Mouse (Mus musculus): ENCODE data around the gene P3h4. TPM values are rescaled to one million over a fixed set of nuclear protein-coding genes. Genes with fewer than 3 reads are reported as not detected.

The P3h4 gene
- 53.4 and 56.2 TPM in 2 replicates for polyA plus RNA-seq (2012; rRNA removed)

DNA sequence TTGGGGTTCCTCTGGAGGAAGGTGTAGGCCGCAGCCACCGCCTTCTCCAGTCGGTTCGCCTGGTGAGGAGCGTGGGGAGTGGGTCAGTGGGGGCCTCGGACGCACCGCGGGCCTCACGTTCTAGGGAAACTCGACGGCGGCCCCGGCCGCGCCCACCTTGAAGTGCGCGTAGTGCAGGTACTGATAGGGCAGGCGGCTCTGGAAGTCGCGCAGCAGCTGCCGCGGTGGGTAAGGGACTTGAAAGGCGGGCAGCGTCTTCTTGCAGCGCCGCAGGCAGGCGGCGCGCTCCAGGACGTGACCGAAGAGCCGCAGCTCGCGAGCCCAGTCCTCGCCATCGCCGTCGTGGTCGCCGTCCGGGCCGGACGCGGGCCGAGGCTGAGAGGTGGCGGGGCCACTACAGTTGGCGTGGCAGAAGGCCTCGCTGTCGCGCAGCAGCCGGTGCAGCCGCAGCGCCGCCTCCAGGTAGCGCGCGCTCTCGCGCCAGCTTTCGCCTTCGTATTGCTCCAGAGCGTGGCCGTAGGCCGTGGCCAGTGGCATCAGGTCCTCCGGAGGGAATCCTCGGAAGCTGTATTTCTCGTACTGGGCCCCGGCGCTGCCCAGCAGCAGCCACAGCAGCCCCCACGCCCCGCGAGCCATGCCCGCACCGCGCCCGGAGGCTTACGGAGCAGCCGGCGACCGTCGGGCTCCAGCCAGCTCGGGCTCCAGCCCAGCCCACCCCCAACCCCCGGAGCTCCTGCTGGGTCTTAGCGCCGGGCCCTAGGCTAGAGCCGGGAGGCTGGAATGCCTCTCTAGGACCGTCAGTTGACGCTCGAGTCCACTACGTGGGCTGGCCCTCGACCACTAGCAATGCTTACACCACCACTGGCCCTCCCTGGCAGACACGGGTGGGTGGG is at the start of gene P3h4:
P3h4 (minus strand) TSS at position 816 of the 893 bp plus-strand sequence.
- DNase-seq (ENCODE audit: low spot score), result peak; percentile 80

GRCm38 (mm10) chr11:100462699-100463098 is 48.1 kb upstream of the P3h4 start:
- DNase-seq (ENCODE audit: low spot score), result no peak

GRCm38 (mm10) chr11:100457711-100458110 is 43.1 kb upstream of the P3h4 start:
- no peak for DNase-seq (ENCODE audit: low spot score)

GRCm38 (mm10) chr11:100457247-100457646 is 42.6 kb upstream of the P3h4 start:
- DNase-seq (ENCODE audit: low spot score), result no peak

DNA sequence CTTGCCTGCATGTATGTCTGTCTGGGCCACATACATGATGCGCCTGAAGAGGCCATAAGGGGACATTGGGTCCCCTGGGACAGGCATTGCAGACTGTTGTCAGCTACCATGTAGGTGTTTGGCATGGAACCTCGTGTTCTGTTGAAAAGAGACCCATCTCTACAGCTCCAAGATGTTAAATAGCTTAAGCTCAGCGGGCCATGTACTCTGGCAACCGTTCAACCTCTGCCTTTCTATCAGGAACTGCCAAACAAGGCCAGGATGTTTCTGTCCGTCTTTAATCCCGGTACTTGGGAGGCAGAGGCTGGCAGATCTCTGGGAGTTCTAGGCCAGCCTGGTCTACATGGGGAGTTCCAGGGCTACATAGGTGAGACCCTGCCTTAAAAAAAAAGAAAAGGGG is 28.0 kb upstream of the P3h4 start:
- DNase-seq (ENCODE audit: low spot score), result no peak

GRCm38 (mm10) chr11:100441797-100442196 is 27.2 kb upstream of the P3h4 start, which contains the start of the genes Nt5c3b and Klhl10:
TSS of gene Nt5c3b (minus strand) at chr11:100441808.
TSS of gene Klhl10 (plus strand) at chr11:100441917.
- DNase-seq (ENCODE audit: low spot score), result no peak

- peak; percentile 72 for DNase-seq (ENCODE audit: low spot score)
These were observed 26.3 kb upstream of the P3h4 start for GRCm38 (mm10) chr11:100440691-100441522.

DNA sequence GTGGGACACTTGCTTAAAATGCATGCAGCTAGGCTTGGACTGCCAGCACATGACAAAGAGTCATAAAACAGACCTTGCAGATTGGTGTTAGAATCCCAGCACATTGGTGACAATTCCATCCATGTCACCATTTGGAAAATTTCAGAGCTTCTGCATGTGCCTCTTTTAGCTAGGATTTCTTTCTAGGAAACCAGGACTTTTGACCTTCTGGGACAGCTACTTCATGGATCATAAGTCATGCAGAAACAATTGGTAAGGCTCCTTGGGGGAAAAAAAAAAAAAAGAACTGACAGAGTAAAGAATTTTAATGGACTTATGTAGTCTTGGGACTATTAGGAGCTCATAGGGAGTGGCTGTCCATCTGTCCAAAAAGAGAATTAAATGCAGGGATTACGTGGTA is 23.3 kb upstream of the P3h4 start:
- DNase-seq (ENCODE audit: low spot score), result no peak

DNA sequence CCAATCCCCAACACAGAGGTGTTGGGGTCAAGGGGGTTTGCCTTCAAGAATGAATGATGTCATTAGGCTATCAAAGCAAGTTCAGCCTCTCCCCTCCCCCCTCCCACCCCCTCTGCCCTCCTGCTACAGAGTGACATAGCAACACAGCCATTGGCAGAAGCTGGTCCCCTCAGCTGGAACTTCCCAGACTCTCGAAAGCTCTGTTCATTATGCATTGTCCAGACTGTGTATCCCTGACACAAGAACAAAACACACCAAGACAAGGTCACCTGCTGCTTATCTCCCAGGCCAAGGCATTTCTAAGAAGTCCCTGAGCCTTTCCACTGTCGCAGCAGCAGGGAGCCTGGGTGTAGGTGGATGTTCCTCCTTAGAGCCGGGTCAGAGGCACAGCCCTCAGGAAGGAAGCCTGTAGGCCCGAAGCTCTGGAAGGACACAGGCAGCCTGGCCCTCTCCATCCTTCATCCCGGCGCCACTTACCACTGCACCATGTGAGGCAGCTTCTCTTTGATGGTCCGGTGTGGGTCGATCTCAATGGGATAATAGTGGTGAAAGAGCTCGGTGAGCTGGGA is 21.1 kb upstream of the P3h4 start:
- no peak for DNase-seq (ENCODE audit: low spot score)

DNA sequence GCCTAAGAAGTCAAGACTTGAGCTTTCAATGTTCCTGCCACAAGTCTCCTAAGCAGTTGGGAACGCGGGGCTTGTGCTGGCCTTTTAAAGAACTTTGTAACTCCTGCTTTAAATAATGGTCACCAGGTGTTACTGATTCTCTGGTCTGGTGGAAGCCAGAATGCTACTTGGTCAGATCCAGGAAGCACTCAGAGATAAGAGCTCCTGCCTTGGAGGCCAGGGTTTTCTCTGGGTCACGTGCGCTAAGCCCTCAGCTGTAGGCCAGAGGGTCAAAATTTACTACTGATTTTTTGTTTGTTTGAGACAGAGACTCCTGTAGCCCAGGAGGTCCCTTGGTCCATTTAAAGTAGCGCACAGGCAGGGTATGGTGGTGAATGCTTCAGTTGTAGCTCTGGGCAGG is 17.4 kb upstream of the P3h4 start:
- no peak for DNase-seq (ENCODE audit: low spot score)

DNA sequence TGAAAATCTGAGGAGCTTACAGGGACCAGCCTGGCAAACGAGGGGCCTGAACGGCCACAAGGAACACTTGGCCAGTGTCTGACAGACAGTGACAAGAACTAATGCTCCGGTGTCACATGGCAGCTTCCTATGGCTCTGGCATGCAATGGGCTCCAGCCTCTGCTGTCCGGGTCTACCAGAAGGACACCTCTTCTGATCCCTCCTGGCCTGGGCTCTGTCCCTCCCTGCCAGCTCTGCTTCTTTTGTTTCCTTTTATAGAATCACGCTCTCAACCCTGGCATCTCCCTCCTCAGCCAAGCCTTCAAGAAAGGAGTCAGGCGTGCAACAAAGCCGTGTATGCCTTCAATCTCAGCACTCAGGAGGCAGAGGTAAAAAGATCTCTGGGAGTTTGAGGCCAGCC is 15.4 kb upstream of the P3h4 start:
- DNase-seq (ENCODE audit: low spot score), result no peak

GRCm38 (mm10) chr11:100428612-100429199 is 14.1 kb upstream of the P3h4 start:
- DNase-seq (ENCODE audit: low spot score), result no peak

DNA sequence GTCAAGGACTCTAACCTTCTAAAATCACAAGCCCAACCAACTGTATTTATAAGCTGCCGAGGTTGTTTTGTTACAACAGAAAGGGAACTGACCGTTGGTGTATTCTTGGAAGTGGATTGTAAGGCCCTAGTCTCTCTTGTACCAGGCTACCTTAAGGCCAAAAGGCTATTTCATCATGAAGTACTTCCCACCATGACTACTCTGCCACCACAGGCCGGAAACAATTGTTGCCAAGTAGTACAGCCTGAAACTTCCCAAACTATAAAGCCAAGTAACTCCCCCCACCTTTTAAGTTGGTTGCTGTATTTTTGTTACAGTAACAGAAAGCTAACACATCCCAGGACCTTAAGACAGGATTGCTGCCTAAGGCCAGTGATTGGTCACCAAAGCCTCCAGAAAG is 12.2 kb upstream of the P3h4 start:
- DNase-seq (ENCODE audit: low spot score), result no peak

DNA sequence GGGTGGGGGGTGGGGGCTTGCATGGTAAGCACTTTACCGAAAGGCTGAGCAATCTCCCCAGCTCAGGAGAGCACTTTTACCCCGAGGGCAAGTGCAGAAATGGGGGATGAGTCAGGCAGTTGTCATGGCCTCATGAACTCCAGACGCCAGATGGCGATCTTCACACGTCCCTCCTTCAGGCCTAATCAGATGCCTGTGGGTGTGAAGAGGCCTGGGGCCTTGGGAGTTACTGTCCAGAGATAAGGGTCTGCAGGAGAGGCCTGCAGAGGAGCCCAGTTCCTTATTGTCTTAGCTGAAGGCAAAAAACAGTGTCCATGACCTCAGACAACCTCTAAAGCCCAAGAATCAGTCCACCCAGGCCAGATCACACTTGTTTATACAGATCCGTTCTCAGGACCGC is 11.2 kb upstream of the P3h4 start:
- peak; percentile 55 for DNase-seq (ENCODE audit: low spot score)

GRCm38 (mm10) chr11:100423836-100424235 is 9.2 kb upstream of the P3h4 start:
- DNase-seq (ENCODE audit: low spot score), result no peak

DNA sequence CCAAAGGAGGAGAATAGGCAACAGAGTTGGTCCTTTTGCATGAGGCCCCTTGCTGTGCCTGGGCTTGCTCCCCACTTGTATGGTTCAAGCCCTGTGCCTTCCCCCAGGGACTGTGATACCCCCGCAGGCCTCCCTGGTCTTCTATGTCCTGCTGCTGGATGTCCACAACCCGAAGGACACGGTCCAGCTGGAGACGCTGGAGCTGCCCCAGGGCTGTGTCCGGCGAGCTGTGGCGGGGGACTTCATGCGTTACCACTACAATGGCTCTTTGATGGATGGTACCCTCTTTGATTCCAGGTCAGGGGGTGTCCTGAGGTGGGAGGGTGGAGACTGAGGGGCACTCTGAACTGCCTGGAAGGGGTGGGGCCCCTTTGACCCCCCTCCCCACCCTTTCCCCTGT is 6.9 kb upstream of the P3h4 start:
- no peak for DNase-seq (ENCODE audit: low spot score)

GRCm38 (mm10) chr11:100414914-100415822 is 532 bp upstream of the P3h4 start, which contains the start of gene Fkbp10:
TSS of gene Fkbp10 (plus strand) at chr11:100415697.
- DNase-seq (ENCODE audit: low spot score), result no peak

DNA sequence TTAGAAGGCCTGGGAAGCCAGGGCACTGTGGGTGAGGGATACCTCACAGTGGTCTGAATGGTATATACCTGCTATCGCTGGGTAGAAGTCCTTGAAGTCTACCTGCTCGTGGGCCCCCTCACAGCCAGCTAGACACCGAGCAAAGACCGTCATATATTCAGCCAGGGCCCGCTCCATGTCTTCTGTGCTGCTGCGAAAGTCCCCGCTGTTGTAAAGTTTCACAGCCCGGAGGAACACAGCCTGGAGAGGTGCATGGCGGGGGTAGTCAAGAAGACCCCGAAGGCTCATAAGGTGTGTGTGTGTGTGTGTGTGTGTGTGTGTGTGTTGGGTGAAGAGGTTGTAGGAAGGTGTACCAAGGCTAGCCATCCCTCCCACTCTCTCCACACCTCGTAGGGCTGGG is 1.1 kb downstream of the P3h4 start:
- DNase-seq (ENCODE audit: low spot score), result no peak

DNA sequence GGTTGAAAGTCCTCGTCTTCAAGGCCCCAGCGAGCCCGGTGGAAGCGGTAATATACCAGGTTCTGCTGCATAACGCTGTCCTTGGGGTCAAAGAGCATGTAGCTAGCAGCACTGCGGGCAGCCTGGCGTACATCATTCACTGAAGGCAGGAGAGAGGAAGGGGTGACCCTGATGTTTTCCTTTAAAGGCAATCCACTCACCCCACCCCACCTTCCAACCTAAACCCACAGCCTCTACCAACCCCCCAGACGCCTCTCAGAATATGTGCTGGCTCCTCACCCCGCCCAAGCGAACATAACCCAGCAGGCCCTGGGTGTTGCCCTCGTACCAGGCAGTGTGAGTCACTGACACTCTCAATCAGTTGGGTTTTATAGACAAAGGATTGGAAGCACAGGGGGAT is 2.9 kb downstream of the P3h4 start:
- no peak for DNase-seq (ENCODE audit: low spot score)

- no peak for DNase-seq (ENCODE audit: low spot score)
These were observed 5.0 kb downstream of the P3h4 start for GRCm38 (mm10) chr11:100409686-100410085.
